Mouse (Mus musculus): ENCODE results near the gene Rnf187.

The Rnf187 gene

GRCm38 (mm10) chr11:58938322-58939087, at the start of gene Rnf187:
TSS of gene Rnf187 (minus strand) at chr11:58938916.
- DNase-seq (ENCODE audit: low read depth, low spot score): peak; percentile 95

GRCm38 (mm10) chr11:58985299-58985917, 46.7 kb upstream of the Rnf187 start:
- no peak for DNase-seq (ENCODE audit: low read depth, low spot score)

- no peak for DNase-seq (ENCODE audit: low read depth, low spot score)
These were observed 45.9 kb upstream of the Rnf187 start for GRCm38 (mm10) chr11:58984657-58985056.

- DNase-seq (ENCODE audit: low read depth, low spot score): no peak
These were observed 45.1 kb upstream of the Rnf187 start for GRCm38 (mm10) chr11:58983691-58984341.

GRCm38 (mm10) chr11:58982471-58983097, 43.9 kb upstream of the Rnf187 start:
- DNase-seq (ENCODE audit: low read depth, low spot score): peak; percentile 21

GRCm38 (mm10) chr11:58981541-58982447, 43.1 kb upstream of the Rnf187 start:
- peak; percentile 86 for DNase-seq (ENCODE audit: low read depth, low spot score)

- DNase-seq (ENCODE audit: low read depth, low spot score): no peak
These were observed 41.8 kb upstream of the Rnf187 start for GRCm38 (mm10) chr11:58980381-58980990.

GRCm38 (mm10) chr11:58979661-58980060, 40.9 kb upstream of the Rnf187 start:
- DNase-seq (ENCODE audit: low read depth, low spot score): no peak

GRCm38 (mm10) chr11:58979183-58979582, 40.5 kb upstream of the Rnf187 start:
- no peak for DNase-seq (ENCODE audit: low read depth, low spot score)

GRCm38 (mm10) chr11:58978706-58979030, 40.0 kb upstream of the Rnf187 start:
- DNase-seq (ENCODE audit: low read depth, low spot score): no peak

GRCm38 (mm10) chr11:58978027-58978705, 39.5 kb upstream of the Rnf187 start, which contains the start of gene Trim11:
TSS of gene Trim11 (plus strand) at chr11:58978093.
- DNase-seq (ENCODE audit: low read depth, low spot score): peak; percentile 83

GRCm38 (mm10) chr11:58977607-58978026, 38.9 kb upstream of the Rnf187 start:
- no peak for DNase-seq (ENCODE audit: low read depth, low spot score)

- DNase-seq (ENCODE audit: low read depth, low spot score): peak; percentile 44
These were observed 38.4 kb upstream of the Rnf187 start for GRCm38 (mm10) chr11:58977150-58977549.

- no peak for DNase-seq (ENCODE audit: low read depth, low spot score)
These were observed 35.7 kb upstream of the Rnf187 start for GRCm38 (mm10) chr11:58974414-58974813.

GRCm38 (mm10) chr11:58971796-58972195, 33.1 kb upstream of the Rnf187 start:
- no peak for DNase-seq (ENCODE audit: low read depth, low spot score)

GRCm38 (mm10) chr11:58970831-58971530, 32.3 kb upstream of the Rnf187 start:
- DNase-seq (ENCODE audit: low read depth, low spot score): no peak

- no peak for DNase-seq (ENCODE audit: low read depth, low spot score)
These were observed 30.9 kb upstream of the Rnf187 start for GRCm38 (mm10) chr11:58969659-58970058.

GRCm38 (mm10) chr11:58969027-58969426, 30.3 kb upstream of the Rnf187 start:
- DNase-seq (ENCODE audit: low read depth, low spot score): no peak

- no peak for DNase-seq (ENCODE audit: low read depth, low spot score)
These were observed 29.8 kb upstream of the Rnf187 start for GRCm38 (mm10) chr11:58968551-58968950.
